In genomic region chr2:113305339-113305738, GRCm38 (mm10) we compare ENCODE assay signal across 10 mouse cellular contexts. TPM values are rescaled to one million over a fixed set of nuclear protein-coding genes. Genes with fewer than 3 reads are reported as not detected.
DNase-seq lines count a peak whose midpoint lies in the region; ATAC-seq lines count a peak whose summit lies in the region.
"Had no signal": no experiment of that assay in that cellular context is flagged by ENCODE, and none has a peak within 500 bp of the region (broad histone marks: within the 10 kb centered on the region; RNA-seq: fewer than 3 reads in every experiment).

No protein-coding gene starts in this region.

- H3K9me3 ChIP-seq in embryonic facial prominence, embryonic 12.5 days, result no peaks in the 10 kb centered on the region
- H3K9me3 ChIP-seq: stomach, embryonic 15.5 days had no signal

- no peak overlapping the region for H3K27ac ChIP-seq in embryonic facial prominence, embryonic 12.5 days
- H3K27ac ChIP-seq: stomach, embryonic 15.5 days had no signal

- H3K4me1 ChIP-seq in embryonic facial prominence, embryonic 12.5 days, result no peaks in the 10 kb centered on the region
- H3K4me1 ChIP-seq: stomach, embryonic 15.5 days had no signal

- no peak overlapping the region for H3K4me2 ChIP-seq in embryonic facial prominence, embryonic 12.5 days (replicated peaks)
- H3K4me2 ChIP-seq: stomach, embryonic 15.5 days had no signal

- 0 out of 2 replicates have a peak, but pooled peaks have one; percentile 56 for ATAC-seq in embryonic facial prominence, embryonic 12.5 days (ENCODE audit: insufficient number of reproducible peaks, insufficient read depth, low FRiP score, low TSS enrichment)
- ATAC-seq in hematopoietic stem cell, adult 5-6 weeks (replicated peaks in 1 of 2; ENCODE audit: insufficient read depth in 1 of 2, low FRiP score in 2 of 2, low TSS enrichment in 1 of 2, low read depth in 1 of 2, poor library complexity in 2 of 2, severe bottlenecking in 2 of 2), result peak; percentile 79 to 86; a peak in 3 of 4 replicates
- ATAC-seq in erythroid progenitor cell, adult 5-6 weeks (replicated peaks; ENCODE audit: low FRiP score, poor library complexity, severe bottlenecking), result no peak

- DNase-seq in MEL-GATA-1-ER (ENCODE audit: extremely low read depth, low read depth), result peak; percentile 18
- DNase-seq in adrenal gland, postnatal 36 days, result peak; percentile 67 to 70
- peak; percentile 55 to 87 for DNase-seq in layer of hippocampus, adult 8-10 months (ENCODE audit: low spot score in 2 of 2)
- peak; percentile 51 for DNase-seq in lung, postnatal 25 days (ENCODE audit: low spot score)
- peak; percentile 87 for DNase-seq in right cerebral cortex, postnatal 14 days

- H3K9ac ChIP-seq in embryonic facial prominence, embryonic 12.5 days, result no peak overlapping the region
- H3K9ac ChIP-seq: stomach, embryonic 15.5 days had no signal

- H3K36me3 ChIP-seq in embryonic facial prominence, embryonic 12.5 days, result no peaks in the 10 kb centered on the region
- H3K36me3 ChIP-seq: stomach, embryonic 15.5 days had no signal

- H3K4me3 ChIP-seq in embryonic facial prominence, embryonic 12.5 days, result no peak overlapping the region
- H3K4me3 ChIP-seq: stomach, embryonic 15.5 days had no signal

- WGBS in embryonic facial prominence, embryonic 12.5 days, result 14% methylated on average over 4 of the region's 4 CpGs

- no peaks in the 10 kb centered on the region for H3K27me3 ChIP-seq in embryonic facial prominence, embryonic 12.5 days
- H3K27me3 ChIP-seq: stomach, embryonic 15.5 days had no signal

RNA-seq across cellular contexts. Expression of gene Tmco5b, which starts 19.8 kb away (rescaled TPM):
- not detected for total RNA-seq in adrenal gland, postnatal 36 days (2021)
- polyA plus RNA-seq in embryonic facial prominence, embryonic 12.5 days (2016; fragmentation: Nextera tagmentation; extraction: Ambion mirVana), result not detected in 2 replicates
- not detected in 2 replicates for total RNA-seq in hematopoietic stem cell, adult 5-6 weeks (2017)
- under 1 TPM in 2 of 4 experiments, not detected in 2; 0.35 to 0.36 TPM for total RNA-seq in layer of hippocampus, adult 8-10 months (2022)
- total RNA-seq in erythroid progenitor cell, adult 5-6 weeks (2015; ENCODE audit: low replicate concordance), result not detected in 2 replicates
- total RNA-seq in erythroid progenitor cell, adult 5-6 weeks (2017; ENCODE audit: low replicate concordance), result not detected in 2 replicates
- total RNA-seq: left cerebral cortex, adult 8-10 months had no signal
- polyA plus RNA-seq: stomach, embryonic 15.5 days had no signal

RNA-seq across cellular contexts. Expression of gene Fmn1, which starts 22.2 kb away (rescaled TPM):
- total RNA-seq in adrenal gland, postnatal 36 days (2021), result 1 to 10 TPM; 1.8 to 3.7 TPM
- 2.2 and 2.8 TPM in 2 replicates for polyA plus RNA-seq in embryonic facial prominence, embryonic 12.5 days (2016; fragmentation: Nextera tagmentation; extraction: Ambion mirVana)
- total RNA-seq in hematopoietic stem cell, adult 5-6 weeks (2017), result 0.44 TPM in 1 of 2 replicates, not detected in the other
- total RNA-seq in layer of hippocampus, adult 8-10 months (2022), result 10 to 100 TPM; 53.3 to 56.4 (median 55.5) TPM
- total RNA-seq in erythroid progenitor cell, adult 5-6 weeks (2015; ENCODE audit: low replicate concordance), result not detected in 2 replicates
- total RNA-seq in erythroid progenitor cell, adult 5-6 weeks (2017; ENCODE audit: low replicate concordance), result 0.38 and 0.90 TPM in 2 replicates

Comparison
In these comparisons a context has a peak if more than half of its experiments do, and no peak if none do; other contexts are left out.
1. DNase-seq: peak in every context shown above with its lines; median percentile 87 in right cerebral cortex, postnatal 14 days; 71 in layer of hippocampus, adult 8-10 months; 68 in adrenal gland, postnatal 36 days; 51 in lung, postnatal 25 days; 18 in MEL-GATA-1-ER.
2. RNA of gene Fmn1, which starts 22.2 kb away (total RNA-seq): 53.3 to 56.4 TPM in layer of hippocampus, adult 8-10 months; 1.8 to 3.7 TPM in adrenal gland, postnatal 36 days, 0.38 to 0.90 TPM in erythroid progenitor cell, adult 5-6 weeks and 0.44 TPM in hematopoietic stem cell, adult 5-6 weeks; every median in the first group is over 10 times any median in the second.